Mouse (Mus musculus) activated CD4-positive, CD25-positive, alpha-beta regulatory T cell, adult 4 months (primary cell): ENCODE results near the gene Atrn. TPM values are rescaled to one million over a fixed set of nuclear protein-coding genes. Genes with fewer than 3 reads are reported as not detected.
A peak's percentile ranks its signal among the peaks of the same experiment; 100 is the strongest.

ENCODE experiments used
- ATAC-seq: one replicate; pipeline ENCODE4 v1.8.0; 2017
- polyA plus RNA-seq, 2 experiments: library from polyadenylated mRNA; unstranded; fragments of 100-300 nt; shearing (Covaris generic); gene quantifications; one replicate each; pipeline ENCODE4 v1.2.1; 2017

Atrn gene
- polyA plus RNA-seq, 2 experiments from 2014 or later, result 4.6 to 6.2 TPM

DNA sequence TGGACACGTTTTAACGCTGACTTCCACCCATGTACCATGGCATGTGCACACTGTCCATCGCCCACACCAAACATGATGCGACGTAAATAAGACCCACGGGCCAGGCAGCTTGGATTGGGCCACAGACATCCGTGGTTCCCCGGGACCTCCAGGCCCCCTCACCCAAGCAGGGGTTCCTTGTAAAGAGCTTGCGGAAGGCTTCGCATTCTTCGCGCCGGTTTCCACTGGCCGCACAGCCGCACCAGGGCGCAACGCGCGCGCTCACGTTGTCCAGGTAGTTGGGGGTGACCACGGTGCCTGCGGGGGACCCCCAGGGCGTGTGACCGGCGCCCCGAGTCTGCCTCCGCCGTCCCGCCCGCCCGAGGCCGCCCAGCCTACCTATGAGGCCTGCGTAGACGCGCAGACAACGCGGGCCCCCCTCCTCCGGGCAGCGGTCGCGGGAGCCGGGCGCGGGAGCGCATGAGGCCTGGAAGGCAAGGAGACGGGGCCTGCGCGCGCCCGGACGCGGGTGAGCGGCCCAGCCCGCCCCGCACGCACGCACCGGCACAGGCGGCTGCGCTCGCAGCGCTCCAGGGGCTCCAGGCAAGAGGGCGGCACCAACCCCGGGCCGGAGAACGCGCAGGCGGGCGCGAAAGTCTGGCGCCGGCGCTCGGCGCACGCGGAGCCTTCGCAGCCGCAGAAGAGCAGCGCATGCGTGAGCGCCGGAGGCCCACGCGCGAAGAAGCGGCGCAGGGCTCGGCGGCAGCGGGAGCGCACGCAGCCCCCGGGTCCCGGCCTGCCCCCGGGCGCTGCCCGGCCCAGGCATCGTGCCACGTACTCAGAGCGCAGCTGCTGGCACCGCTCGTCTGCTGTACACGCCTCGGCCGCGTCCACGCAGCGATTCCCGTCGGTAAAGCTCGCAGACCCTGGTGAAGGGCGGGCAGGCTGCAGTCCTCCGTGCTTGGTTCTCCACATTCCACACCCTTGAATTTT is 134.8 kb downstream of the Atrn start:
- ATAC-seq, result no peak

GRCm38 (mm10) chr2:131042988-131043387 is 136.7 kb downstream of the Atrn start, which contains the start of gene Gfra4:
Gene Gfra4 (minus strand): TSS chr2:131043088.
- no peak for ATAC-seq

GRCm38 (mm10) chr2:131044354-131044852 is 138.1 kb downstream of the Atrn start:
- ATAC-seq, result no peak

DNA sequence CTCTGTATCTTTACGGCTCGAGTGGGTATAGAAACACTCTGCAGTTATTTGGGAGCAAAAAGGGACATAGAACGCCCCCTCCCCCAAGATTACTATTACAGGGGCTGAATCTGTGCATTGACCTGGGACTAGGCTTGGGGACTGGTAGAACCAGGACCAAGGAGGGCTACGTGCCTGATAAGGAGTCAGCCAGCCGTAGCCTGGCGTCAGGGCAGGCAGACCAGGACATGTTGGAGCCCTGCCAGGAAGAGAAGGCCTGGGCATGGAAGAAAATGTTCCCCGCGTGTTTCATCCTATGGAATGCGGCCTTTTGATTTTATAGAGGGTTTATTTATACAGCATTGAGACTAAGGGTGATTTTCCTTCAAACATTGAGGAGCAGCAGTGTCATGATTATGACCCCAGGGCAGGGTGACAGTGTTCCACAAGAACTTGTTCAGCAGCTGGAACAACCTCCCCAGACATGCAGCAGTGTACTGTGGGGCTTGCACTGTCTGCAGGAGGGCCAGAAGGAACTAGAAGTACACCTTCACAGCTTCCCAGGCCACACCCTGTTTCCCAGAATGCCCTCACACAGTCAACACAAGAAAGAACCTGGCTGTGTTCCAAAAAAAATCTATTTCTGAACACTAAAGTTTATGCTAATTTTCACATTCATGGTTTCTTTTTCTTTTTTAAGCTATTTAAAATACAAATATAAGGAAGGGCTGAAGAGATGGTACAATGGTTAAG is 138.9 kb downstream of the Atrn start:
- no peak for ATAC-seq

GRCm38 (mm10) chr2:131046025-131046424 is 139.7 kb downstream of the Atrn start:
- no peak for ATAC-seq

DNA sequence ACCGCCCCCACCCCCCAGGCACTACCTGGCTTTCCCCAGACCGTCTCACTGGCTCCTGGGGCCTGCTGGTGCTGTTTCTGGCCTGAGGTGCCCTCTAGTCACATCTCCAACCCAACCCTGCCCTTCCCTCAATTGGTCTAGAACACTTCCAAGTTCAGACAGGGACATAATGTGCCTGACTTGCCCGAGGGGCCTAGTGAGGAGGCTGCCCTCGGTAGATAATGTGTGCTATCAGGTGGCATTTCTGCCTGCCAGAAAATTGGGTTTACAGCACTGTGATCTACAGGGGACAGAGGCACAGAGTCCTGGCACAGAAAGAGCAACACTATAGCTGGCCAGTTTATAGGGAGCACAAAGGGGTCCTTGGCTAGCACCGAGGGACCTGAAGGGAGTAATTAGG is 145.7 kb downstream of the Atrn start:
- no peak for ATAC-seq

- no peak for ATAC-seq
These were observed 146.6 kb downstream of the Atrn start for GRCm38 (mm10) chr2:131052862-131053418.

- no peak for ATAC-seq
These were observed 147.8 kb downstream of the Atrn start for GRCm38 (mm10) chr2:131053851-131054645.

GRCm38 (mm10) chr2:131054646-131055264 is 148.5 kb downstream of the Atrn start:
- no peak for ATAC-seq

GRCm38 (mm10) chr2:131055631-131056030 is 149.3 kb downstream of the Atrn start:
- peak; percentile 69 for ATAC-seq

DNA sequence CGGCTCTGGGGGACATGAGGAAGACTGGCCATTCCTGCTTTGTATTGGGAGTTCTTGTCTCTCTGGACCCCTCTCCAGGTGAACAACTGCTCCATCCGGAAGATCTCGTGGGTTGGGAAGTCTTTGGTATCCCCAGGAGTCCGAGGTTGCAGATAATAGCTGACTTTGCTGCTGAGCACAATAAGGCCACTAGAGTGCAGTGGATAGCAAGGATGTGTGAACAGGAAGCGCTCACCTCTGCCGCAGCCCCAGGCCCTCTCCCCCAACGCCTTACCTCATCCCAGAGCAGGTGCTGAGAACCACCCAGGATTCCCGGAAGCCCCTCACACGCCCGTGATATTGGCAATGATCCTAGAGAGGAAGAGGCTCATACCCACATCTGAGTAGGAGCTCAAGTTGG is 149.9 kb downstream of the Atrn start:
- ATAC-seq, result peak; percentile 68

DNA sequence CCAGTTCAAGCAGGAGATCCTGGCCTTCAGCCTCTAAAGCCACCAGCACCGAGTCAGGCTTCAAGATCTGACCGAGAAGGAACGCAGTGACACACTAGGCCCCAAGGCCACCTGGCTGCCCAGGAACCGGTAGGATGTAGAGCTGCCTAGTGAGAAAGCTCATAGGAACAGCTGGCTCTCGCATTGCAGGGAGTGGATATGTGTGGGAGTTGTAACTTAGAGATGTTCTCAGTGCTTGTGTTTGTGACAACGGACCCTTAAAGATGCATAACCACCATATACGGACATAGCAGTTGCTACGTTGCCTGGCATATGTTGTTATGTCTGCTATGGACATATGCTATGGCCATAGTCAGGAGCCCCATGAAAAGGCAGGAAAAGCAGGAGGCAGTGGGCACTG is 152.4 kb downstream of the Atrn start:
- ATAC-seq, result no peak

DNA sequence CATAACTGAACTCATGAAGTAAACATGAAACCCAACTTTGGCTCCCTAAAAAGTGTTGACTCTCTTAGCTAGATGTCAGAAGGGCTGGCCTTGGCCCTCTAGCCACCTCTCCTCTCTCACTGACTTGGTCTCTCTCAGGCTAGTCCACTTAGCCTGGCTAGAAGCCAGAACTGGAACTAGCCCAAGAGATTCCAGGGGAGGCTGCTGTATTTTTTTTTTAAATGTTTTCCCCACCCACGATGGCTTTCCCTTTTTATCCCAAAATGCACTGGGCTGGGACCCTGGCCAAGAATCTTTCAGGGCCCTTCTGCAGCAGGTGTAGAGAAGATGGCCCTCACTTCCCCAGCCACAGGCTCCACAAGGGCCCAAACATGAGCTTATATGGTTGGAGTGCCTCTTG is 153.1 kb downstream of the Atrn start:
- ATAC-seq, result no peak

- ATAC-seq, result no peak
These were observed 153.7 kb downstream of the Atrn start for GRCm38 (mm10) chr2:131059781-131060540.

- ATAC-seq, result no peak
These were observed 154.5 kb downstream of the Atrn start for GRCm38 (mm10) chr2:131060784-131061183.

DNA sequence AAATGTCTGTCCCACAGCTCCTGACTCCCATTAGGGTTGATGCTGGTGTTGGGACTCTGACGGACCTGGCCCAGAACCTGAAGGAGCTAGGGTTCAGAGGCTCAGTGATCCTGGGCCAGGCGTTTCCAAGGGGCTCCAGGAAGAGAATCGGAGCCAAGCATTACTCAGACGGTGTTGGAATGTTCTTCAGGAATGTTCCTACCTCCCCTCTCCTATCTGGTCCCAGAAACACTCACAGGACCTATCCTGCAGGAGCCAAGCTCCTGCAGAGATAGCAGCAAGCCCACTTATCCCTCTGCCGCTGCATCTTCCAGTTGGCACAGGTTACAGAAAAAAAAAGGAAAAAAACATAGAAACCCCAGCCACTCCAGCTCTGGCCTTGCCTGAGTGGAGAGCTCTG is 155.3 kb downstream of the Atrn start:
- no peak for ATAC-seq

GRCm38 (mm10) chr2:131063404-131063864 is 157.1 kb downstream of the Atrn start, which contains the start of gene Adam33:
Gene Adam33 (minus strand): TSS chr2:131063814.
- ATAC-seq, result no peak

GRCm38 (mm10) chr2:131066342-131066741 is 160.0 kb downstream of the Atrn start:
- ATAC-seq, result no peak

GRCm38 (mm10) chr2:131067481-131067880 is 161.2 kb downstream of the Atrn start:
- no peak for ATAC-seq

- ATAC-seq, result no peak
These were observed 166.2 kb downstream of the Atrn start for GRCm38 (mm10) chr2:131072536-131072935.
